Mouse (Mus musculus) liver, embryonic 12.5 days (tissue): ENCODE measurements at regions not wholly inside any gene's neighbourhood (a gene's known extent, or its start where the extent isn't known, plus 50 kb on each side); places are given as distances from the start of the nearest gene placed in this dataset.
A peak's percentile ranks its signal among the peaks of the same experiment; 100 is the strongest.

Source experiments
- ATAC-seq: fragments of 200-750 bp; cut with Nextera tagmentation; 2 replicates; pipeline ENCODE4 v1.8.0; 2017; ENCODE audit warnings: moderate number of reproducible peaks, mild to moderate bottlenecking, moderate library complexity
- H3K27ac ChIP-seq: fragments of 300-500 bp; sonication (generic); 2 replicates; pipeline ENCODE4 v1.5.1; 2016; ENCODE audit warnings: mild to moderate bottlenecking
- H3K27me3 ChIP-seq: fragments of 300-500 bp; sonication (generic); replicated peaks from 2 replicates; pipeline ENCODE4 v1.6.1; 2016; ENCODE audit warnings: mild to moderate bottlenecking, moderate library complexity
- H3K36me3 ChIP-seq: fragments of 300-500 bp; sonication (generic); 2 replicates; pipeline ENCODE4 v1.6.1; 2016; ENCODE audit warnings: mild to moderate bottlenecking, moderate library complexity
- H3K4me1 ChIP-seq: fragments of 300-500 bp; sonication (generic); 2 replicates; pipeline ENCODE4 v1.6.1; 2016
- H3K4me2 ChIP-seq: fragments of 300-500 bp; sonication (generic); 2 replicates; pipeline ENCODE4 v1.6.1; 2016; ENCODE audit warnings: mild to moderate bottlenecking, moderate library complexity
- H3K4me3 ChIP-seq: fragments of 300-500 bp; sonication (generic); 2 replicates; pipeline ENCODE4 v1.5.1; 2016; ENCODE audit warnings: mild to moderate bottlenecking, moderate library complexity
- H3K9ac ChIP-seq: fragments of 300-500 bp; sonication (generic); 2 replicates; pipeline ENCODE4 v1.6.1; 2016; ENCODE audit warnings: mild to moderate bottlenecking, moderate library complexity
- H3K9me3 ChIP-seq: fragments of 300-500 bp; sonication (generic); replicated peaks from 2 replicates; pipeline ENCODE4 v1.6.1; 2016; ENCODE audit warnings: mild to moderate bottlenecking, moderate library complexity
- WGBS: fragments of 180-500 bp; shearing (Covaris S2); methylation state at CpG from one replicate; pipeline ENCODE4 v1.1.7; 2016; ENCODE audit not compliant: insufficient replicate concordance; 5-methylcytosine and 5-hydroxymethylcytosine counted together

DNA sequence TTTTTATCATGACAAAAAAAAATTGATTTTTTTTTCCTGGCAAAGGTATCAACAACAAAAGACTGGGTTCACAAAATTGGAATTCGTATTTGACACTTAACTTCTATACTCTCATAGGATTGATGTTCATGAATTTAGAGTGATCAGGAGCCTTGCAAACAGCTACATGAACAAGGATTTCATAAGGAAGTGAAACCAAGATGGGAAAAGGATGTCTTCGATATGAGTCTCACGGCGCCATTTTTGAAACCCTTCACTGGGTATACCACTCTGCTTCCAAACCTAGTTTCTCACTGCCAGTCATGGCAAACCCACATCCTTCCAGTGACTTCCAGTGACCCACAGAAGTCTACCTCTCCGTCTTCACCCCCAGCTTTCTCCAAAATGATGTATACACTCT is 157.8 kb upstream of the Tmc1 start:
- Histone ChIP-seq H3K36me3 (no peaks in the 10 kb centered on the region), H3K27me3 (no peaks in the 10 kb centered on the region), H3K4me3 (no peak overlapping the region), H3K9ac (no peak overlapping the region), H3K4me2 (no peak overlapping the region), H3K27ac (no peak overlapping the region), H3K9me3 (no peaks in the 10 kb centered on the region), H3K4me1 (no peaks in the 10 kb centered on the region)
- 77% methylated on average over 5 of the region's 5 CpGs for WGBS
- no peak for ATAC-seq

DNA sequence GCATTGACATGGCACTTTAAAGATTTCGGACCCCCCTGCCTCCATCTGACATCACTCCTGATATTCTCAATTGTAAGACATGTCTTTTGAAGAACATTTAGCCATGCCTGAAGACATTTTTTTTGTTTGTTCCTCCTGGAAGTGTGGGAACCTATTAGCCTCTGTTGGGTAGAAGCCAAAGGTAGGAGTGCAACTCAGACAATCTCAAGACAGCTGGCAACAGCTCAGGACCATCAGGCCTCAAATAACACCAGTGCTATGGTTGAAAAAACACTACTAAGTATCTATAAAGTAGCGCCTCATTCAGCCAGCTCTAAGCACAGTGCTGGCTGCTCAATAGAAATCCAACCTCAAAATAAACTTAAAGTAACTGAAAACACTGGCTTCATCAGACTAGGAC is 154.3 kb upstream of the Tmc1 start:
- ATAC-seq = no peak
- H3K27me3 ChIP-seq = no peaks in the 10 kb centered on the region
- WGBS = 64% methylated on average over 2 of the region's 2 CpGs
- H3K4me1 ChIP-seq = peaks cover 10% of the 10 kb centered on the region
- H3K4me2 ChIP-seq = no peak overlapping the region
- no peak overlapping the region for H3K27ac ChIP-seq
- no peak overlapping the region for H3K9ac ChIP-seq
- H3K9me3 ChIP-seq = no peaks in the 10 kb centered on the region
- H3K4me3 ChIP-seq = no peak overlapping the region
- no peaks in the 10 kb centered on the region for H3K36me3 ChIP-seq

DNA sequence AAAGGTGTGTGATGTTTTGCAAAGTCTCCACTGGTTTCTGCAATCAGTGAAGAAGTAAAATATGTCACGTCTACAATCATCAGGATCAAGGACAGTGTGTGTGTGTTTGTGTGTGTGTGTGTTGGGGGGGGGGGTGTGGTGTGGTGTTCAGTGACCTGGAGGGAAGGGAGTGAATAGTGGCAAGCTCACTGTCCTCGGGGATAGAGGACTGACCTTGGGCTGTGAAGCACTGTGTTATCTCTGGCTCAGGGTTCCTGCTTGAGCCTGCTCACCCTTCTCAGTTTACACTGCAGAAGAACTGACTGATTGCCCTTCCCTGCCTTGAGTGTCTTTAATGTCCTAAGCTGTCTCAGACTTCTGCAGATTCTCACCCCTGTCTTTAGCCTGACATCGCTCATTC is 153.7 kb upstream of the Tmc1 start:
- H3K4me1 ChIP-seq = peaks cover 10% of the 10 kb centered on the region
- H3K27ac ChIP-seq = no peak overlapping the region
- H3K36me3 ChIP-seq = no peaks in the 10 kb centered on the region
- H3K9me3 ChIP-seq = no peaks in the 10 kb centered on the region
- no peaks in the 10 kb centered on the region for H3K27me3 ChIP-seq
- no peak for ATAC-seq
- H3K4me3 ChIP-seq = no peak overlapping the region
- WGBS = 50% methylated on average over 3 of the region's 3 CpGs
- no peak overlapping the region for H3K9ac ChIP-seq
- no peak overlapping the region for H3K4me2 ChIP-seq

DNA sequence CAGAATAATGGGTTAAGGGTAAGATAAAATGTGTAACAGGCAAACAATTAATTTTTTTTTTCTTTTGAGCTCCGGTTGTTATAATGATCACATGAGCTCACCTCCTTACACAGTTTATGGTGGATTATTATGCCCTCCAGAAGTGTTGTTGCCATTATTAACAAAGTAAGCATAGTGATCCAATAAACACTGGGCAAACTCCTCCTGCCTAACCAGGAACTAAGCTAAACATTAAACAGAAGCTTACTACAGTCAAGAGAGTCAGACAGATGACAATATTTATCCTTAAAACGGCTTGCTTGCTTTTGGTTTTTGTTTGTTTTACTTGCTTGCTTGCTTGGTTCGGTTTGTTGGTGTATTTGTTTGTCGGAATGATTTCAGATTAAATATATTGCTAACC is 153.3 kb upstream of the Tmc1 start:
- Histone ChIP-seq H3K27me3 (no peaks in the 10 kb centered on the region), H3K9me3 (no peaks in the 10 kb centered on the region), H3K27ac (no peak overlapping the region), H3K36me3 (no peaks in the 10 kb centered on the region), H3K4me3 (no peak overlapping the region), H3K9ac (no peak overlapping the region), H3K4me1 (peaks cover 10% of the 10 kb centered on the region), H3K4me2 (no peak overlapping the region)
- WGBS = 68% methylated on average over 4 of the region's 4 CpGs
- ATAC-seq = no peak

DNA sequence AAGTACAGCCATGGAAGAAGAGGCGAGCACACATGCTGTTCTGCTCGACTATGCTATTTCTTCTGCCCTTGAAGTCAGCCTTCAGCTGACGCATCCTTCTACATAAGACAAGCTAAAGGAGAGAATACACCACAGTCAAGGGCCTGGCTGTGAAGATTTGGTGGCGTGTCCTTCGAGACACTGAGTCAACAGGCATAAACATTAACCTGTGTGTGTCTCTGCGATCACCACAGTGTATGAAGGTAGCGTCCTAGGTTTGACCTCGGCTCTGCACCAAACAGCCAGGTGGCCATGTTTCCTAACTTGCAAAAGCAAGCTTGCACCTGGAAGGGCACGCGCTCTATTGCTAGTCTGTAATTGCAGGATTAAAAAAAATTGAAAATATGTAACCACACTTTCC is 152.8 kb upstream of the Tmc1 start:
- 76% methylated on average over 10 of the region's 10 CpGs for WGBS
- Histone ChIP-seq H3K9me3 (no peaks in the 10 kb centered on the region), H3K4me1 (peaks cover 10% of the 10 kb centered on the region), H3K36me3 (no peaks in the 10 kb centered on the region), H3K4me3 (no peak overlapping the region), H3K4me2 (no peak overlapping the region), H3K9ac (no peak overlapping the region), H3K27ac (no peak overlapping the region), H3K27me3 (no peaks in the 10 kb centered on the region)
- no peak for ATAC-seq

DNA sequence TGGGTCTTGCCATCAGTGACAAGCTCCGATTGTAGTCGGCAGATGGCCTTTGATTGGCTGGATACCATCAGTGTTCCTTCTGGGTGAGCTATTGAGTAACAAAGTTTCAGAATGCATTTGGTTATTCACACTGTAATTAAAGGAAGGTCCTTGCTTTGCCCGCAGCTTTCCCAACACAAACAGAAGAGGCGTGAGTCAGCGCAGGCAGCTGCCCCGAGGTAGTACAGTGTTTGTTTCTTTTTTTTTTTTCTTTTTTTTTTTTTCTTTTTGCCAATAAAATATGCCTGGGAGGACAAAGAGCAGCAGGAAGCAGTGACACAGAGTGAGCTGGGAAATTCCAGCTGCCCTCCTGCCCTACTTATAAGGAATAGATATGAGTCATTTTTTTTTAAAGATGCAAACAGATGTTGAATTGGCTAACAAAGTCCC is 152.3 kb upstream of the Tmc1 start:
- no peaks in the 10 kb centered on the region for H3K9me3 ChIP-seq
- no peak for ATAC-seq
- H3K27ac ChIP-seq = no peak overlapping the region
- WGBS = 61% methylated on average over 6 of the region's 6 CpGs
- peaks cover 10% of the 10 kb centered on the region for H3K4me1 ChIP-seq
- no peaks in the 10 kb centered on the region for H3K36me3 ChIP-seq
- H3K4me2 ChIP-seq = no peak overlapping the region
- no peaks in the 10 kb centered on the region for H3K27me3 ChIP-seq
- no peak overlapping the region for H3K9ac ChIP-seq
- H3K4me3 ChIP-seq = no peak overlapping the region

DNA sequence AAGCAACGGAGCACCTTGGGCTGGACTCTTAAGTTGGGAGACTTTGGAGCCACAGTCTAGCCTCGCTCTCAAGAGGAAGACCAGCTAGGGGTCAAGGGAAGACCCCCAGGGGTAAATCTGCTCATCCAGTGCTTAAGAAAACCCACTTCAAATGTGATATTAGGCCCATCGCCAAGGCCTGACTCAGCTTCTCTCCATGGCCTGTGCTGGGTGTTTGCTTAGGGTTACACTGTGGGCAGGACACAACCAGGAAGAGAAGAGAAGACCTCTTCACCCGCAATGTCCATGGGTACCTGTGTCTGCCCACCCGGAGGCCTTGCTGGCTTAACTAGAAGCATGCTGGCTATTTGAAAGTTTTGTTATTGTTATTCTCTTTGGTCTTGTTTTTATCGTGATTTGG is 151.0 kb upstream of the Tmc1 start:
- H3K27me3 ChIP-seq = no peaks in the 10 kb centered on the region
- no peak overlapping the region for H3K9ac ChIP-seq
- H3K4me1 ChIP-seq = peaks cover 10% of the 10 kb centered on the region
- no peaks in the 10 kb centered on the region for H3K36me3 ChIP-seq
- no peak for ATAC-seq
- 71% methylated on average over 6 of the region's 6 CpGs for WGBS
- peak overlapping the region; percentile 43 for H3K4me2 ChIP-seq
- no peak overlapping the region for H3K4me3 ChIP-seq
- no peaks in the 10 kb centered on the region for H3K9me3 ChIP-seq
- H3K27ac ChIP-seq = no peak overlapping the region

DNA sequence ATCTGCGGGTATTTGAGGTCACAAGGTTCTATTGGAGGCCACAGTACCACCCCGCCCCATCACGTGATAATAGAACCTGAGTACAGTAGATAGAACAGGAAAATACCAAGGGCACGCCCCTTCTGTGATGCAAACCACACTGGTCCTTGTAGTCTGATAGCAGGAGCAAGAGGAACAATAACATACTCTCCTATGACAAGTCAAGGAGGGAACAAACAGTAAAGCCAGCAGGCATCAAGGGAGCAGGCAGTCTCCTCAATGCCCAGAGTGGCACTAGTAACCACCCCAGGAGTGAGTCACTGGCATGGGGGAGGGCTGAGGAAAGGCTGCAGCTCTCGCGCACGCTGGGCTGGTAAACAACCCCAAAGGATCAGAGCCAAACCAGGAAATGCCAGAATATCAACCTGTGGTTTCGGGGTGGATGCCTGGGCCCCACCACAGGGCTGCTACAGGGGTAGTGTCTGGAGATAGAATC is 150.5 kb upstream of the Tmc1 start:
- peak; percentile 84 for ATAC-seq
- Histone ChIP-seq H3K27ac (no peak overlapping the region), H3K27me3 (no peaks in the 10 kb centered on the region), H3K9me3 (no peaks in the 10 kb centered on the region), H3K4me2 (peak overlapping the region; percentile 43), H3K9ac (no peak overlapping the region), H3K4me1 (peaks cover 10% of the 10 kb centered on the region), H3K36me3 (no peaks in the 10 kb centered on the region), H3K4me3 (no peak overlapping the region)
- 30% methylated on average over 8 of the region's 8 CpGs for WGBS

DNA sequence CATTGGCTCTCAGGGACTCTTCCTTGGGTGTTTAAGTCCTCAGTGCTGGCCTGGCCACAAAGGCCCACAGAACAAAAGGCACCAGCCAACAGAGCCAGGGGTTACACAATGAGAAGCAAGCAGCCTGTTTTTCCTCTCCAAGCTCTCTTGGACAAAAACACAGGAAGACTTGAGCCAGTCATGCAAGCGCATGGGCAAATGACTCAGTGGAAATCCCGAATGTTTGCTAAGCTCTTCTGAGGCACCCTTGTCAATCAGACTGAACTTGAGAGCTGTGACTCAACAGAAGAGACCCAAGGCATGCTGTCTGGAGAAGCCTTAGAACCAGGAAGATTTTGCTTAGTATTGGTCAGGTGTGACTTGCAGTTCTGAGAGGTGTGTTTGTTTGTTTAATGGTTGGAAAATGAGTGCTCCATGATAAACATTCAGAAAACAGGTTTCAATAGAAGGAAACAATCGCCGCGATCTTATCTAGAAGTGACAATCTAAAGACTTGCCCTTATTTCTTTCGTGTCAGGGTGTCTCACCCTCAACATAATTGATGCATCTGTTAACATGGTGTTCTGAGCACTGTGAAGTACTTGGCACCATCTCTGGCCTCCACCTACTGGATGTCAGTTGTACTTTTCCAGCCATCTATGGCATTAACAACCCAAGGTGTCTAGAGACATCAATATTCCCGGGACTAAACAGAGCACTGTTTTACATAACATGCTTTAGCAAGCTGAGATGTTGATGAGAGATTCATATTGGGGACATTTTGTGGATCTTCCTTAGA is 124.0 kb upstream of the Tmc1 start:
- Histone ChIP-seq H3K9ac (no peak overlapping the region), H3K4me2 (no peak overlapping the region), H3K4me3 (no peak overlapping the region), H3K9me3 (no peaks in the 10 kb centered on the region), H3K27ac (no peak overlapping the region), H3K27me3 (no peaks in the 10 kb centered on the region), H3K36me3 (no peaks in the 10 kb centered on the region), H3K4me1 (no peaks in the 10 kb centered on the region)
- ATAC-seq = no peak
- WGBS = 60% methylated on average over 7 of the region's 7 CpGs

DNA sequence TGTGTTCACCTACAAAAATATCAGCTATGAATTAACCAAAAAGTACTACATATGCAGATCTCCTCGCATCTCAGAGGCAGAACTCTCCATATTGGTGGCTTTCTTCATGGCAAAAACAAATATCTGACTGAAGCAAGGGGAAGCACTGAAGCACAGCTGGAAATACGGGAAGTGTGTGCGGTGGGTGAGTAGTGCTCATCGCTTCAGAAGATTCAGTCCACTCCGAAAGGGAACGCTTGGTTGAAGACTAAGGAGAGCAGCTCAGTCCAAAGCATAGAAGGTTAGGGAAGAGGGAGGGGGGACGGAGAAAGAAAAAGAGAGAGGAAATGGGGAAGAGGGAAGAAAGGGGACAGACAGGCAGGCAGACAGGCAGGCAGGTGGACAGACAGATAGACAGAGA is 114.4 kb upstream of the Tmc1 start:
- ATAC-seq = no peak
- Histone ChIP-seq H3K4me2 (no peak overlapping the region), H3K36me3 (no peaks in the 10 kb centered on the region), H3K4me1 (no peaks in the 10 kb centered on the region), H3K9ac (no peak overlapping the region), H3K27me3 (no peaks in the 10 kb centered on the region), H3K4me3 (no peak overlapping the region), H3K27ac (no peak overlapping the region), H3K9me3 (peaks cover 9% of the 10 kb centered on the region)
- 64% methylated on average over 7 of the region's 7 CpGs for WGBS

DNA sequence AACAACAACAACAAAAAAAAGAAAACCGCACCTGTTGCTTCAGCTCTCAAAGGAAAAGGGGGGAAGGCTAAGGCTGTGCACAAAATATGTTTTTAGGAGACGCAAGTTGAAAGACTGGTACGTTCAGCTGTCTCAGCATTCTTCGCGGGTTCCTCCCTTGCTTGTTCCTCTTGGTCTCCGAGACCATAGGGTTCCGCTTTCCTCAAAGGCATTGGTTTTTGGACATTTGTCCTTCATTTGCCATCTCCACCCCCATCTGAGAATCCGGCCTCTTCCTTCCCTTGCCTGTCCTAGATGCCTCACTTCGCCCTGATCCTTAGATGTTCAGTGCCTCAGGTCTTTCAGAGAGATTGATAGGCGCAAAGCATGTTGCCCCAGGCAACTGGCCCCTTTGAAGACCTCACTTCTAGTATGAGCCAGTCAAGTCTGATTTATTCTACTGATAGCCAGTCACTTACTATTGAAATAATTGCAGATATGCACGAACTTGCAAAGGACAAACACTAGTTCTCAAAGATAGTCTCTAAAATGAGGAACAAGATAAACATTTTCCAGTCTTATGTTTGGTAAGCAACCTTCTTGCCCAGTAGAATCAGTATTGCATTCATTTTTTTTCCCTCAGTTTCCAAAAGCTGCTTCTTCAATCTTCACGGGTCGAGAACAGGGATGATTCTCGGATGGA is 112.6 kb upstream of the Tmc1 start:
- Histone ChIP-seq H3K4me2 (no peak overlapping the region), H3K9ac (no peak overlapping the region), H3K9me3 (peaks cover 6% of the 10 kb centered on the region), H3K27ac (no peak overlapping the region), H3K27me3 (no peaks in the 10 kb centered on the region), H3K36me3 (no peaks in the 10 kb centered on the region), H3K4me3 (no peak overlapping the region), H3K4me1 (no peaks in the 10 kb centered on the region)
- no peak for ATAC-seq
- 68% methylated on average over 14 of the region's 14 CpGs for WGBS

DNA sequence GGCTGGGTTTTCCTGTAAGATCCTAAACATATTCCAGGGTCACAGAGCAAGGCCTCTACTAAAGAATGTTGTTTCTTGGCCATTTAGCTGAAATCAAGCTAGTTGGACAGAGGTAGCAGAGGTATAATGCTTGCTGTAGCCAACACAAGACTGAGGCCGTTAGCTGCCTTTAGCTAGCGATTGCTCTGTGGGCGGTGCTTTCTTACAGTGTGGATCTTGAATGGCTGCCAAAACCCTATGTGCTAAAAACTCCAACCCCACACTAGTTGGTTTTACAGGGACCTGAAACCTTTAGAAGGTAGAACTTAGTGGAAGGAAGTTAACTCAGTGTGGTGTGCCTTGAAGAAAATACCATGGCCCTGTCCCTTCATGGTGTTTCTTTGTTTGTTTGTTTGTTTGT is 110.9 kb upstream of the Tmc1 start:
- H3K9me3 ChIP-seq = no peaks in the 10 kb centered on the region
- no peak for ATAC-seq
- no peaks in the 10 kb centered on the region for H3K4me1 ChIP-seq
- H3K27me3 ChIP-seq = no peaks in the 10 kb centered on the region
- no peak overlapping the region for H3K27ac ChIP-seq
- H3K9ac ChIP-seq = no peak overlapping the region
- H3K4me2 ChIP-seq = no peak overlapping the region
- H3K36me3 ChIP-seq = no peaks in the 10 kb centered on the region
- H3K4me3 ChIP-seq = no peak overlapping the region
- WGBS = 80% methylated on average over 3 of the region's 3 CpGs
